Mouse (Mus musculus) E14TG2a.4 (cell line): Measurements from ENCODE around the gene Cenpo.
"Not testable (repeated sequence)": the region's sequence is repeated elsewhere in the genome, so short reads cannot be mapped to it uniquely, and the experiment has no call there.

Experiments
- H3K27me3 ChIP-seq: 2 replicates; pipeline ENCODE4 v1.6.1; 2014; ENCODE audit warnings: low read length, control low read depth; ENCODE audit not compliant: insufficient read depth
- H3K36me3 ChIP-seq: 2 replicates; pipeline ENCODE4 v1.6.1; 2014; ENCODE audit warnings: low read length, control low read depth; ENCODE audit not compliant: insufficient read depth
- H3K4me1 ChIP-seq: replicated peaks from 2 replicates; pipeline ENCODE4 v1.6.1; 2014; ENCODE audit warnings: low read depth, low read length, control low read depth
- H3K4me3 ChIP-seq: replicated peaks from 2 replicates; pipeline ENCODE4 v1.5.1; 2014; ENCODE audit warnings: mild to moderate bottlenecking, low read length
- H3K9me3 ChIP-seq: 2 replicates; pipeline ENCODE4 v1.6.1; 2014; ENCODE audit warnings: low read length, control low read depth
- CTCF ChIP-seq: conservative IDR thresholded peaks from 2 replicates; pipeline ENCODE4 v1.5.1; 2014; ENCODE audit warnings: low read length
- NANOG ChIP-seq: IDR thresholded peaks from 2 replicates; pipeline ENCODE4 v1.6.1; 2014; ENCODE audit warnings: borderline replicate concordance, low read length, mixed read lengths
- POU5F1 ChIP-seq: IDR thresholded peaks from 2 replicates; pipeline ENCODE4 v1.6.1; 2014; ENCODE audit warnings: low read length, borderline replicate concordance

Gene Cenpo

GRCm38 (mm10) chr12:4243805-4244204 lies 9.7 kb upstream of the Cenpo start:
- no peaks in the 10 kb centered on the region for H3K27me3 ChIP-seq
- no peak for TF ChIP-seq NANOG
- no peak for TF ChIP-seq POU5F1
- no peak for TF ChIP-seq CTCF

GRCm38 (mm10) chr12:4240281-4240680 lies 6.2 kb upstream of the Cenpo start:
- peaks cover 27% of the 10 kb centered on the region for H3K36me3 ChIP-seq
- not testable (repeated sequence) for H3K27me3 ChIP-seq, H3K9me3 ChIP-seq, H3K4me3 ChIP-seq
- H3K4me1 ChIP-seq, result peaks cover 24% of the 10 kb centered on the region

More at GRCm38 (mm10) chr12:4243805-4244204, 9.7 kb upstream of the Cenpo start:
- Histone ChIP-seq H3K9me3 (no peaks in the 10 kb centered on the region), H3K4me1 (peaks cover 38% of the 10 kb centered on the region), H3K36me3 (peaks cover 10% of the 10 kb centered on the region), H3K4me3 (no peak overlapping the region)

- H3K9me3 ChIP-seq, result no peaks in the 10 kb centered on the region
- peaks cover 30% of the 10 kb centered on the region for H3K4me1 ChIP-seq
- H3K27me3 ChIP-seq, result no peaks in the 10 kb centered on the region
- no peak overlapping the region for H3K4me3 ChIP-seq
- H3K36me3 ChIP-seq, result peaks cover 27% of the 10 kb centered on the region
- TF ChIP-seq NANOG, result no peak
- no peak for TF ChIP-seq CTCF
- TF ChIP-seq POU5F1, result no peak
Observed at GRCm38 (mm10) chr12:4237481-4237880, 3.4 kb upstream of the Cenpo start.

GRCm38 (mm10) chr12:4232777-4233176 lies 1.3 kb downstream of the Cenpo start:
- Histone ChIP-seq H3K36me3 (peaks cover 60% of the 10 kb centered on the region), H3K4me1 (peaks cover 34% of the 10 kb centered on the region), H3K9me3 (no peaks in the 10 kb centered on the region), H3K27me3 (no peaks in the 10 kb centered on the region), H3K4me3 (peak overlapping the region; percentile 95)
- TF ChIP-seq NANOG, result no peak
- no peak for TF ChIP-seq POU5F1
- TF ChIP-seq CTCF, result no peak

GRCm38 (mm10) chr12:4230156-4230555 lies 3.9 kb downstream of the Cenpo start:
- Histone ChIP-seq H3K4me3 (no peak overlapping the region), H3K36me3 (peaks cover 72% of the 10 kb centered on the region), H3K27me3 (no peaks in the 10 kb centered on the region), H3K4me1 (peaks cover 31% of the 10 kb centered on the region), H3K9me3 (no peaks in the 10 kb centered on the region)
- TF ChIP-seq CTCF (no peak), NANOG (no peak), POU5F1 (no peak)

- H3K27me3 ChIP-seq, result no peaks in the 10 kb centered on the region
- peaks cover 89% of the 10 kb centered on the region for H3K36me3 ChIP-seq
- TF ChIP-seq POU5F1 (no peak), NANOG (no peak)
- no peak overlapping the region for H3K4me3 ChIP-seq
- H3K4me1 ChIP-seq, result peaks cover 49% of the 10 kb centered on the region
- H3K9me3 ChIP-seq, result no peaks in the 10 kb centered on the region
Observed at GRCm38 (mm10) chr12:4212908-4213307, 21.2 kb downstream of the Cenpo start.

GRCm38 (mm10) chr12:4211174-4211573 lies 22.9 kb downstream of the Cenpo start:
- H3K4me3 ChIP-seq, result no peak overlapping the region
- H3K9me3 ChIP-seq, result no peaks in the 10 kb centered on the region
- no peaks in the 10 kb centered on the region for H3K27me3 ChIP-seq
- peaks cover 88% of the 10 kb centered on the region for H3K36me3 ChIP-seq
- H3K4me1 ChIP-seq, result peaks cover 49% of the 10 kb centered on the region
- no peak for TF ChIP-seq CTCF
- TF ChIP-seq POU5F1, result no peak
- no peak for TF ChIP-seq NANOG

- H3K4me1 ChIP-seq, result peaks cover 51% of the 10 kb centered on the region
- no peak overlapping the region for H3K4me3 ChIP-seq
- TF ChIP-seq CTCF (no peak), NANOG (no peak), POU5F1 (no peak)
- no peaks in the 10 kb centered on the region for H3K27me3 ChIP-seq
- peaks cover 86% of the 10 kb centered on the region for H3K36me3 ChIP-seq
- H3K9me3 ChIP-seq, result no peaks in the 10 kb centered on the region
Observed at GRCm38 (mm10) chr12:4209196-4209595, 24.9 kb downstream of the Cenpo start.

GRCm38 (mm10) chr12:4208405-4209133 lies 25.5 kb downstream of the Cenpo start:
- Histone ChIP-seq H3K9me3 (no peaks in the 10 kb centered on the region), H3K4me3 (peak overlapping the region; percentile 7; the same call in 1 of the 2 replicates), H3K4me1 (peaks cover 49% of the 10 kb centered on the region), H3K36me3 (peaks cover 84% of the 10 kb centered on the region), H3K27me3 (no peaks in the 10 kb centered on the region)
- no peak for TF ChIP-seq NANOG
- peak; percentile 84 for TF ChIP-seq CTCF
- TF ChIP-seq POU5F1, result no peak
